Mouse (Mus musculus): ENCODE data around the gene Asb10.

GRCm38 (mm10) chr5:24495019-24495418 is 45.8 kb downstream of the Asb10 start:
- TF ChIP-seq CTCF (IDR thresholded peaks at IDR 0.05; ENCODE audit: low read depth) (no peak), EP300 (IDR thresholded peaks at IDR 0.05; ENCODE audit: low read depth) (no peak)

Data from heart, postnatal 0 days (tissue).